ENCODE assay signal across 18 mouse cellular contexts in genomic region chr5:30963916-30964315, GRCm38 (mm10). TPM values are rescaled to one million over a fixed set of nuclear protein-coding genes. Genes with fewer than 3 reads are reported as not detected.
"Had no signal": no experiment of that assay in that cellular context is flagged by ENCODE, and none has a peak within 500 bp of the region (broad histone marks: within the 10 kb centered on the region; RNA-seq: fewer than 3 reads in every experiment).

No protein-coding gene starts in this region.

- H3K36me3 ChIP-seq: neural tube, embryonic 13.5 days; neural tube, embryonic 15.5 days; stomach, embryonic 15.5 days had no signal

- H3K4me2 ChIP-seq: neural tube, embryonic 13.5 days; neural tube, embryonic 15.5 days; stomach, embryonic 15.5 days had no signal

- H3K27me3 ChIP-seq: stomach, embryonic 15.5 days had no signal

- H3K9me3 ChIP-seq: neural tube, embryonic 13.5 days; neural tube, embryonic 15.5 days; stomach, embryonic 15.5 days had no signal

- H3K4me3 ChIP-seq: neural tube, embryonic 13.5 days; neural tube, embryonic 15.5 days; stomach, embryonic 15.5 days had no signal

- H3K9ac ChIP-seq: neural tube, embryonic 13.5 days; neural tube, embryonic 15.5 days; stomach, embryonic 15.5 days had no signal

- DNase-seq: retina, postnatal 1 day; right cerebral cortex, adult 18-20 months; right cerebral cortex, postnatal 14 days; right cerebral cortex, postnatal 25 days; right cerebral cortex, postnatal 4 days; spleen, adult 18-20 months; thymus, adult 18-20 months; thymus, adult 2 months; thymus, postnatal 14 days; thymus, postnatal 25 days; thymus, postnatal 36 days; thymus, postnatal 4 days had no signal

- H3K27ac ChIP-seq: neural tube, embryonic 13.5 days; neural tube, embryonic 15.5 days; stomach, embryonic 15.5 days; stomach, postnatal 0 days had no signal

RNA-seq across cellular contexts. Expression of gene Tcf23, which starts 4.5 kb away (rescaled TPM):
- total RNA-seq: neutrophil, adult 5-6 weeks had no signal
- polyA plus RNA-seq: neural tube, embryonic 13.5 days; neural tube, embryonic 14.5 days; neural tube, embryonic 15.5 days had no signal
